Mouse (Mus musculus) adrenal gland, adult (tissue): ENCODE results near the gene Akr1b8.
A peak's percentile ranks its signal among the peaks of the same experiment; 100 is the strongest.

ENCODE experiments used
- DNase-seq, 2 experiments: peaks; one replicate each; pipeline ENCODE4 v3.0.0; 2022 to 2023; ENCODE audit warnings: low spot score in 1 of 2; ENCODE audit not compliant: inconsistent age in 2 of 2

Akr1b8 gene

GRCm38 (mm10) chr6:34398431-34398830 is 44.5 kb downstream of the Akr1b8 start:
- DNase-seq = peak; percentile 70 to 82

GRCm38 (mm10) chr6:34399606-34400220 is 45.8 kb downstream of the Akr1b8 start:
- DNase-seq = peak in 1 of 2 experiments; percentile 44

- DNase-seq = peak; percentile 65 to 88
Observed at GRCm38 (mm10) chr6:34400696-34401095, 46.8 kb downstream of the Akr1b8 start.

GRCm38 (mm10) chr6:34406746-34407145 is 52.8 kb downstream of the Akr1b8 start:
- DNase-seq = peak in 1 of 2 experiments; percentile 73

GRCm38 (mm10) chr6:34407403-34407802 is 53.5 kb downstream of the Akr1b8 start:
- peak; percentile 75 to 85 for DNase-seq

GRCm38 (mm10) chr6:34412023-34412422 is 58.1 kb downstream of the Akr1b8 start, which contains the start of gene Akr1b7:
Akr1b7 (plus strand) TSS chr6:34412334.
- DNase-seq = peak; percentile 84 to 94

GRCm38 (mm10) chr6:34412688-34413087 is 58.8 kb downstream of the Akr1b8 start:
- DNase-seq = peak in 1 of 2 experiments; percentile 60

GRCm38 (mm10) chr6:34413386-34413785 is 59.5 kb downstream of the Akr1b8 start:
- peak in 1 of 2 experiments; percentile 72 for DNase-seq

- peak; percentile 72 to 89 for DNase-seq
Observed at GRCm38 (mm10) chr6:34416521-34416920, 62.6 kb downstream of the Akr1b8 start.
